Mouse (Mus musculus) forebrain, embryonic 16.5 days (tissue): ENCODE results near the gene Tube1. TPM values are rescaled to one million over a fixed set of nuclear protein-coding genes. Genes with fewer than 3 reads are reported as not detected.
"Not testable (repeated sequence)": the region's sequence is repeated elsewhere in the genome, so short reads cannot be mapped to it uniquely, and the experiment has no call there.

ENCODE experiments used
- ATAC-seq: fragments of 200-750 bp; cut with Nextera tagmentation; 2 replicates; pipeline ENCODE4 v1.8.0; 2017; ENCODE audit warnings: mild to moderate bottlenecking, moderate library complexity
- H3K27ac ChIP-seq: fragments of 300-500 bp; sonication (generic); 2 replicates; pipeline ENCODE4 v1.5.1; 2014; ENCODE audit warnings: low read length, control low read depth
- H3K27me3 ChIP-seq: fragments of 300-500 bp; sonication (generic); replicated peaks from 2 replicates; pipeline ENCODE4 v1.6.1; 2014; ENCODE audit warnings: low read length; ENCODE audit not compliant: control insufficient read depth, insufficient read depth
- H3K36me3 ChIP-seq: fragments of 300-500 bp; sonication (generic); 2 replicates; pipeline ENCODE4 v1.6.1; 2014; ENCODE audit not compliant: control insufficient read depth, insufficient read depth
- H3K4me1 ChIP-seq: fragments of 300-500 bp; sonication (generic); replicated peaks from 2 replicates; pipeline ENCODE4 v1.6.1; 2014; ENCODE audit warnings: low read length; ENCODE audit not compliant: control insufficient read depth, insufficient read depth
- H3K4me2 ChIP-seq: fragments of 300-500 bp; sonication (generic); 2 replicates; pipeline ENCODE4 v1.6.1; 2014; ENCODE audit warnings: mild to moderate bottlenecking, low read length, control low read depth
- H3K4me3 ChIP-seq: fragments of 300-500 bp; sonication (generic); replicated peaks from 2 replicates; pipeline ENCODE4 v1.5.1; 2014; ENCODE audit warnings: mild to moderate bottlenecking, low read length, control low read depth
- H3K9ac ChIP-seq: fragments of 300-500 bp; sonication (generic); replicated peaks from 2 replicates; pipeline ENCODE4 v1.6.1; 2014; ENCODE audit warnings: low read depth, low read length, control low read depth
- H3K9me3 ChIP-seq: fragments of 300-500 bp; sonication (generic); 2 replicates; pipeline ENCODE4 v1.6.1; 2016; ENCODE audit warnings: low read length; ENCODE audit not compliant: control insufficient read depth
- WGBS: fragments of 180-500 bp; shearing (Covaris S2); extraction: QIAGEN DNeasy Blood & Tissue Kit; methylation state at CpG from one replicate; pipeline ENCODE4 v1.1.7; 2014; 5-methylcytosine and 5-hydroxymethylcytosine counted together
- polyA plus RNA-seq: library from polyadenylated mRNA; unstranded; fragments of >200 nt; fragmentation: Nextera tagmentation; extraction: Ambion mirVana; gene quantifications from 2 replicates; pipeline ENCODE4 v1.2.1, GENCODE M21; 2015

Gene Tube1
- polyA plus RNA-seq, 1 experiment from 2014 or later: 12.6 TPM

DNA sequence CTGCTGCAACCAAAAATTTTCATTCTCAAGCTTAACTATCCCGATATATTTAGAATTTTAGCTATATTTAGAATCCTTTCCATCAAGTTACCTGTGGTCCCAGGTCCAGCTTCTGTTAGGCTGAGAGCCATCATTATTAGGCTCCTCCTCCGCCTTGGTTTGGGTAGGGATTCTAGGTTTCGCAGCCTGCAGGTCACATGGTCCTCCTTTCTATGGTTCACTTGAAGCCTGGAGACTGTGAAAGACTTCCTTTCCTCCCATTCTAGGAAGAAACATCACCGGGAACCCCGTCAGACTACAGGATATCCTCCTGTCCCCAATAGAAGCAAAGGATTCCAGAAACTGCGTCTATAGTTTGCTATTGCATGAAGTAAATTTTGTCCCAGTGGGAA, 38.8 kb downstream of the Tube1 start:
- WGBS: 68% methylated on average over 6 of the region's 6 CpGs
- Histone ChIP-seq H3K9me3 (no peaks in the 10 kb centered on the region), H3K36me3 (no peaks in the 10 kb centered on the region), H3K4me2 (peak overlapping the region; percentile 85), H3K9ac (no peak overlapping the region), H3K27ac (peak overlapping the region; percentile 99), H3K4me3 (no peak overlapping the region), H3K4me1 (peaks cover 30% of the 10 kb centered on the region), H3K27me3 (no peaks in the 10 kb centered on the region)
- no peak for ATAC-seq

DNA sequence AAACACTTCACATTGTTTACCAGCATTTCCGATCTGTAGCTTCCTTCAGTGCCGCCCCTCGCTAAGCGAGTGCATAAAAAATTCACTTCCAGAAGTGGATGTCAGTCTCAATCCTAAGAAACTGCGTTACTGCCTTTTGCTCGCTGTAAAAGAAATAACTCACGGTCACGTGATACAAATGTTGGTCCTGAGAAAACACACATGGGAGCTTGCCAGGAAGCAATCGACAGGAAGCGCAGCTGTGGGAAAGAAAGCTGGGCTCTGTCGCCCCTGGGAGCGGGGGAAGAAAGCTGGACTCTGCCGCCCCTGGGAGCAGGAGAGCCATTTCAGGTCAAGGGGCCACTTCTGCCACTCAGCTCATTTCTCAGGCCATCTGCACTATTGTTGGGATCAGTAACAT, 39.3 kb downstream of the Tube1 start:
- H3K9ac ChIP-seq: no peak overlapping the region
- H3K4me2 ChIP-seq: peak overlapping the region; percentile 85
- WGBS: 18% methylated on average over 13 of the region's 13 CpGs
- no peak for ATAC-seq
- H3K9me3 ChIP-seq: no peaks in the 10 kb centered on the region
- H3K27ac ChIP-seq: peak overlapping the region; percentile 99
- H3K27me3 ChIP-seq: no peaks in the 10 kb centered on the region
- H3K4me1 ChIP-seq: peaks cover 30% of the 10 kb centered on the region
- peak overlapping the region; percentile 18 for H3K4me3 ChIP-seq
- no peaks in the 10 kb centered on the region for H3K36me3 ChIP-seq

DNA sequence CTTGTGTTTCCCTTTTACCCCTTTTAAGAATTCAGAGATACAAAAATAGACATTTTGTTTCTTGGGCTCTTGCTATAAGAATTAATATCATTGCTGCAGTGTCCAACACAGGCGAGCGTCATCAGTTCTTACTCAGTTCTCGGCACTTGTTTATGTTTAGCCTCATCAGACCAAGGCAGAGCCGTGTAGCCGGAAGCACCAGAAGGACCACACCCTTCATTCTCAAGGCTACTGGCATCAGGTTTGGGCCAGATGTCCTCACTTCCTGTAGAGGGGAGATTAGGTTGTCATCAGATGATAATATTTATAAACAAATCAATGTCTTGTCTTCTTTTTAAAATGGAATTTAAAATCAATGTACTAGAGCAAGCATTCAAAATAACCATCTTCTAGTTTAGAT, 43.2 kb downstream of the Tube1 start:
- no peak overlapping the region for H3K4me2 ChIP-seq
- H3K9ac ChIP-seq: no peak overlapping the region
- no peak for ATAC-seq
- H3K27me3 ChIP-seq: no peaks in the 10 kb centered on the region
- H3K36me3 ChIP-seq: no peaks in the 10 kb centered on the region
- WGBS: 91% methylated on average over 5 of the region's 5 CpGs
- no peak overlapping the region for H3K4me3 ChIP-seq
- H3K27ac ChIP-seq: no peak overlapping the region
- H3K9me3 ChIP-seq: no peaks in the 10 kb centered on the region
- H3K4me1 ChIP-seq: peaks cover 14% of the 10 kb centered on the region

DNA sequence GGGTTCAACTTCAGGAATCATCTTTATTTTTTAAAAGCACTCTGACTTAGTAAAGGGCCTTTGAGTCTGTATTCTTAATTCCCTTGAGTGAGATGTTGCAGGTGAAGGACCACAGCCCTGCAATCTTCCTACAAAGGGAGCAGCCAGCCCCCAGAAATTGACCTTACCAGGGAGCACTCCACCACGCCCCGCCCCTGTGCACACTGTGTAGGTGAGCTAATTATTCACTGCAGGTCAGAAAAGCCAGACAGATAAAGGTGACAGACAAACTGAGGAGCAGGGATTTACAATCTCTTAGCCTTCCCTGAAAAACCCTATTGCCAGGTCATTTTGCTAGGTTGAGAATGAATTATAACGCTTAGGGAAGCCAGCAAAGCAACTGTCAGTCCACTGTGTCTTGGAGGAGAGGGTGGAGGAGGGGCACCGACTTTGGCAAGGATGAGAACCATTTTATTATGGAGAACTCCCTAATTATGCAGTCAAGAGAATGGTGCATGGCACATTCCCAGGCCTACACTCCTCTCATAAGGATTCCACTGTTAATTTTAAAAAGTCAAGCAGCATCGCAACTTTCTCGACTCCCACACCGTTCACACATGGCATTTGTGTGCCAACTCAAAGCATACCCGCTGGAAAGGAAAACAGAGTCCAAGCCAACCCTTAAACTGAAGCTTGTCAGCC, 51.2 kb downstream of the Tube1 start:
- no peak overlapping the region for H3K27ac ChIP-seq
- no peaks in the 10 kb centered on the region for H3K27me3 ChIP-seq
- H3K4me2 ChIP-seq: no peak overlapping the region
- H3K4me1 ChIP-seq: peaks cover 9% of the 10 kb centered on the region
- H3K4me3 ChIP-seq: no peak overlapping the region
- H3K9me3 ChIP-seq: no peaks in the 10 kb centered on the region
- no peaks in the 10 kb centered on the region for H3K36me3 ChIP-seq
- H3K9ac ChIP-seq: no peak overlapping the region
- peak; percentile 80 for ATAC-seq
- 62% methylated on average over 8 of the region's 8 CpGs for WGBS

DNA sequence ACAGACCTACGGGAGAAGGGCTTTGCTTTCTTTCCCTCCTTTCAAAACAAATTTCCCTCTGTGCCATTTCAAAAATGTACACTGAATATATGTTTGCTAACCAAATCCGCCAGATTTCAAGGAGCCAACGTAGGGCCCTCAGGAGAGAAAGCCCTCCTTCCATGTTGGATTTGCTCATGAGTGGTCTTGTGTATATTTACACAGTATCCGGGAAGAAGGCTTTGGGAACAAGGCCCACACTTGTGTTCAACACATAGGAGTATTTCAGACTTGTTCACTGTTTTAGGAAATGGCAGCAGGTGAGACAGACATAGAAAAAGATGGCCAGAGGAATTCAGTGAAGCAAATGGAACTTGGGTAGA, 51.8 kb downstream of the Tube1 start:
- H3K4me2 ChIP-seq: no peak overlapping the region
- H3K9ac ChIP-seq: no peak overlapping the region
- H3K4me1 ChIP-seq: peaks cover 9% of the 10 kb centered on the region
- WGBS: 55% methylated on average over 4 of the region's 4 CpGs
- no peak overlapping the region for H3K27ac ChIP-seq
- H3K36me3 ChIP-seq: no peaks in the 10 kb centered on the region
- no peaks in the 10 kb centered on the region for H3K9me3 ChIP-seq
- H3K4me3 ChIP-seq: no peak overlapping the region
- ATAC-seq: peak; percentile 13; the same call in 1 of the 2 replicates
- H3K27me3 ChIP-seq: no peaks in the 10 kb centered on the region

- Histone ChIP-seq H3K4me3 (no peak overlapping the region), H3K27ac (no peak overlapping the region), H3K9me3 (no peaks in the 10 kb centered on the region), H3K4me1 (no peaks in the 10 kb centered on the region), H3K36me3 (no peaks in the 10 kb centered on the region), H3K9ac (no peak overlapping the region), H3K27me3 (no peaks in the 10 kb centered on the region), H3K4me2 (no peak overlapping the region)
- WGBS: 95% methylated on average over 3 of the region's 3 CpGs
- ATAC-seq: no peak
Measured at GRCm38 (mm10) chr10:39192673-39193072, 58.9 kb downstream of the Tube1 start.

GRCm38 (mm10) chr10:39198216-39198615, 64.4 kb downstream of the Tube1 start:
- ATAC-seq: not testable (repeated sequence)

More at GRCm38 (mm10) chr10:39198216-39198615, 64.4 kb downstream of the Tube1 start:
- H3K4me2 ChIP-seq, H3K27ac ChIP-seq, H3K4me1 ChIP-seq, H3K4me3 ChIP-seq, H3K9me3 ChIP-seq, H3K36me3 ChIP-seq, H3K27me3 ChIP-seq, H3K9ac ChIP-seq: not testable (repeated sequence)
- 91% methylated on average over 11 of the region's 11 CpGs for WGBS

Other genes with a start within 250 kb of the Tube1 start
- gene Lama4, start 168.5 kb upstream of the Tube1 start, polyA plus RNA-seq: 17.5 and 19.9 TPM in 2 replicates
- 27.8 and 28.6 TPM in 2 replicates for gene Fam229b, start 62 bp upstream of the Tube1 start, polyA plus RNA-seq
- 0.38 and 0.67 TPM in 2 replicates for gene Ccn6, start 29.8 kb downstream of the Tube1 start, polyA plus RNA-seq
- gene Fyn, start 234.9 kb downstream of the Tube1 start, polyA plus RNA-seq: 74.4 and 75.7 TPM in 2 replicates